Mouse (Mus musculus) MEL (cell line): ENCODE measurements around the gene Sec23a.

Source experiments
- CTCF ChIP-seq, 3 experiments: IDR thresholded peaks in 2 of 3; conservative IDR thresholded peaks in 1 of 3; 2 replicates each; pipeline ENCODE4 v1.5.1; 2011 to 2012; ENCODE audit warnings: low read length in 3 of 3, low read depth in 2 of 3, mild to moderate bottlenecking in 2 of 3, improper control_type of control experiment in 1 of 3, inconsistent platforms in 1 of 3, mixed read lengths in 1 of 3, moderate library complexity in 1 of 3; ENCODE audit not compliant: control insufficient read depth in 1 of 3, insufficient read depth in 1 of 3, poor library complexity in 1 of 3, severe bottlenecking in 1 of 3
- EP300 ChIP-seq, 2 experiments: IDR thresholded peaks; 2 replicates each; pipeline ENCODE4 v1.6.1; 2011; ENCODE audit warnings: improper control_type of control experiment in 2 of 2, low read length in 2 of 2, low read depth in 1 of 2, mild to moderate bottlenecking in 1 of 2
- GABPA ChIP-seq: IDR thresholded peaks from 2 replicates; pipeline ENCODE4 v1.6.1; 2012; ENCODE audit warnings: low read depth, mild to moderate bottlenecking, inconsistent platforms, low read length, improper control_type of control experiment, moderate library complexity
- NRF1 ChIP-seq: IDR thresholded peaks from 2 replicates; pipeline ENCODE4 v1.6.1; 2014; ENCODE audit warnings: low read depth, mild to moderate bottlenecking, inconsistent platforms, low read length, improper control_type of control experiment, moderate library complexity; ENCODE audit not compliant: poor library complexity, insufficient read depth, severe bottlenecking
- POLR2A ChIP-seq, 2 experiments: IDR thresholded peaks; 2 replicates each; pipeline ENCODE4 v1.6.1; 2011 to 2012; ENCODE audit warnings: low read length in 2 of 2, mild to moderate bottlenecking in 2 of 2, control low read depth in 1 of 2, improper control_type of control experiment in 1 of 2, low read depth in 1 of 2, moderate library complexity in 1 of 2; ENCODE audit not compliant: control insufficient read depth in 1 of 2, insufficient read depth in 1 of 2, poor library complexity in 1 of 2
- ZC3H11A ChIP-seq: IDR thresholded peaks from 2 replicates; pipeline ENCODE4 v1.6.1; 2012; ENCODE audit warnings: low read depth, mild to moderate bottlenecking, inconsistent platforms, low read length, improper control_type of control experiment
- ZKSCAN1 ChIP-seq: IDR thresholded peaks from 2 replicates; pipeline ENCODE4 v1.6.1; 2012; ENCODE audit warnings: low read depth, mild to moderate bottlenecking, inconsistent platforms, low read length, improper control_type of control experiment, moderate library complexity

DNA sequence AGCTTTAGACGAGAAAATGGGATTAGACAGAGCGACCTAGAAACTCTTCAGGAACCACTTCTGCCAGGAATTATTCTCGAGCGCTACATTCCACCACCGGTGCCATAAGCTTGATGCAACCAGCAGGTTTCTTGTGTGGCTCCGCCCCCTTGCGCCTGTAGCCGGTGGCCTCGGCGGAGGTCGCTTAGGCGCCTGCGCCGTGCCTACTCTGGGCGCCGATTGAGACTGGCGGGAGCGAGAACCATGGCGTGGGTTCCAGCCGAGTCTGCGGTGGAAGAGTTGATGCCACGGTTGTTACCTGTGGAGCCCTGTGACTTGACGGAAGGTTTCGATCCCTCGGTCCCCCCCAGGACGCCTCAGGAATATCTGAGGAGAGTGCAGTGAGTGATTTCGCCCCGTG lies 1.4 kb upstream of the Sec23a start, which contains the start of gene Gemin2:
- TF ChIP-seq NRF1 (peak; percentile 78), CTCF (IDR thresholded peaks at IDR 0.05 in 2 of 3, conservative IDR thresholded peaks at IDR 0.05 in 1 of 3; ENCODE audit: control insufficient read depth in 1 of 3, insufficient read depth in 1 of 3, low read depth in 2 of 3, low read length in 3 of 3, poor library complexity in 1 of 3, severe bottlenecking in 1 of 3) (0 out of 6 replicates have a peak, but pooled peaks of 1 of the 3 experiments have one; percentile 0), EP300 (IDR thresholded peaks at IDR 0.05; ENCODE audit: low read depth in 1 of 2, low read length in 2 of 2) (no peak), ZC3H11A (no peak), GABPA (no peak), ZKSCAN1 (no peak), POLR2A (IDR thresholded peaks at IDR 0.05; ENCODE audit: control insufficient read depth in 1 of 2, insufficient read depth in 1 of 2, low read depth in 1 of 2, low read length in 2 of 2, poor library complexity in 1 of 2) (peak; percentile 95 to 99)
